Mouse (Mus musculus): Measurements from ENCODE around the gene Eogt.

- TF ChIP-seq CTCF (IDR thresholded peaks at IDR 0.05; ENCODE audit: borderline replicate concordance, insufficient read depth, low read length) = peak; percentile 19; the same call in 1 of the 2 replicates
- TF ChIP-seq POLR2A (IDR thresholded peaks at IDR 0.05; ENCODE audit: low read depth, low read length) = no peak
Measured at GRCm38 (mm10) chr6:97106777-97107176, 42.2 kb downstream of the Eogt start.
